Mouse (Mus musculus): Measurements from ENCODE around the gene Anxa6.

Anxa6 gene

GRCm38 (mm10) chr11:55033040-55033660, at the start of gene Anxa6:
Gene Anxa6 (minus strand): TSS chr11:55033445.
- peak; percentile 82 for DNase-seq (ENCODE audit: low spot score)

GRCm38 (mm10) chr11:55081206-55081605, 48.0 kb upstream of the Anxa6 start:
- no peak for DNase-seq (ENCODE audit: low spot score)

DNA sequence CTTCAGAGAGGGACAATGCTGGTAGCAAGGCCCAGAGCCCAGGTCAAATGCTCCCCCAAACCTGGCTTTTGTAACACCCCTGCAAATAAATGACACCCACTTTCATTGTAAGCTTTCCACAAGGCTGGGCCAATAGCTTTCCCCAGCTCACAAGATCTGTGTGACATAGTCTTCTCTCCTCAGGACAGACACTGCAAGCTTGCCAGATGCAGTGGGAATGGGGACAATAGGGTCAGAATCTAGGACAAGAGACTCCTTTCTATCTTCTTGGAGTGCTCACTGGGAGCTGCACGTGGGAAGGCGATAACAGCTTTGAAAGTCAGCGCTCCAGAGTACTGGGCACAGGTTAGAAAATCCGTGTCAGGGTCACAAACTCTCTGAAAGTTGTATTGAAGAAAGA, 45.9 kb upstream of the Anxa6 start:
- peak; percentile 46 for DNase-seq (ENCODE audit: low spot score)

- no peak for DNase-seq (ENCODE audit: low spot score)
Measured at GRCm38 (mm10) chr11:55078502-55078901, 45.3 kb upstream of the Anxa6 start.

GRCm38 (mm10) chr11:55077331-55078231, 44.3 kb upstream of the Anxa6 start, which contains the start of gene Ccdc69:
Gene Ccdc69 (minus strand): TSS chr11:55078131.
- peak; percentile 63 for DNase-seq (ENCODE audit: low spot score)

GRCm38 (mm10) chr11:55076234-55076633, 43.0 kb upstream of the Anxa6 start:
- DNase-seq (ENCODE audit: low spot score): no peak

DNA sequence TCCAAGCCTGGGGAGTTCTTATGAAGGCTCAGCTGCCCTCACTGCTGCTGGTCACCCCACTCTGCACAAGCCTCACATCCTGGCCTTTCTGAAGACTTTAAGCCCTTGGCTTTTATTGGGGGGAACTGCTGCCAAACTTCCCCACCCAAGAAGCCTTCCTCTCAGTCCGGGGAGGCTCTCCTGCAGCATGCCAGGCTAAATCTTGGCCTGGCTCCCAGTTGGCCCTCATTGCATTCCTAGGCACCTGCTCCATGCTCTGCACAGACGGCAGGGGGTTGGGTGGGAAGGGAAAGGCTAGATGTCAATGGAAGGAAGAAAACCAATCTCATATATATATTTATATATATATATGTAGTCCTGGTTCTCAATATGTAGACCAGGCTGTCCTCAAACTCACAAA, 42.4 kb upstream of the Anxa6 start:
- no peak for DNase-seq (ENCODE audit: low spot score)

DNA sequence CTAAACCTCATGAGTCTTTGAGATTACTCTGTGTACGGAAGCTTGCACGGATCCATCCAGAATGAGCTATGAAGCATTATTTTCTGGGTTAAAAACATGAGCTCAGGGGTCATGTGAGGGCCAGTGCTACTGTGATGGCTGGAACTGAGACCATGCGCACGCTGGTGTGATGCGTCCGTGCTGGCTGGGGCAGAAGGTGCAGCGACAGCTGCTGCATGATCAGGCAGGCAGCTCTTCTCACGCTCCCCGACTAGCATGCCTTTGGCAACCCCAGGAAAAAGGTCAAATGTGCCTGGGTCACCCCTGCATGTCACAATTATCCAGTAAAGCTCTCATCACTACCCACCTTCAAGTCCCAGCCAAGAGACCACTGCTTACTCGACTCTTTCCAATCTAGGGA, 39.9 kb upstream of the Anxa6 start:
- no peak for DNase-seq (ENCODE audit: low spot score)

DNA sequence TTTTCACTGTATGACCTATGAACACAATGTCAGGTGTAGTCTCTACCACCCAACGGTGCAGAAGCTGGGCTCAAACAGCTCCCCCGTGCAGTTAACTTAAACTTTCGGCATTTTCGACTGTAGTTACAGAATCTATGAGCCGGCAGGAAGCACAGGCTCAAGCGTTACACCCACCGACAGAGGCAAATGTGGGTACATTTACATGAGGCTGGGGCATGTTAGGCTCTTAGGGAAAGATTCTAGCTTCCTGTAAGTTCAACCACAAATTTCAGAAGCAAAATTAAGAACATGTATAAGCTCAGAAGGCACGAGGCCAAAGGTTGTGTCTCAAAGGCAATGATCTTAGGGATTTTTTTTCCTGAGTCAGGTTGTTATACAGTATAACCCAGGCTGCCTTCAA, 39.2 kb upstream of the Anxa6 start:
- DNase-seq (ENCODE audit: low spot score): no peak

DNA sequence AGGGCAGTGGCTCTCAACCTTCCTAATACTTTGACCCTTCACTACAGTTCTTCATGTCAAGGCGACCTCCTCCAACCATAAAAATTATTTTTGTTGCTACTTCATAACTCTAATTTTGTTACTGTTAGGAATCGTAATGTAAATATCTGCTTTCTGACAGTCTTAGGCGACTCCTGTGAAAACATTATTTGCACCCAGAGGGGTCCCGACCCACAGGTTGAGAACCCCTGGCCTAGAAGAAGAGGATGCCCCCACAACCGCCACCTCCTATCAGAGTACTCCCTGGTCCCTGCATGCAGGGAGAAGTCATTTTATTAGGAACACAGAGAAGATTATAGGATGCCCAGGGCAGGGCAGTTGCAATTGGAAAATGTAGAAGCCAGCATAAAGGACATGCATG, 38.1 kb upstream of the Anxa6 start:
- DNase-seq (ENCODE audit: low spot score): no peak

DNA sequence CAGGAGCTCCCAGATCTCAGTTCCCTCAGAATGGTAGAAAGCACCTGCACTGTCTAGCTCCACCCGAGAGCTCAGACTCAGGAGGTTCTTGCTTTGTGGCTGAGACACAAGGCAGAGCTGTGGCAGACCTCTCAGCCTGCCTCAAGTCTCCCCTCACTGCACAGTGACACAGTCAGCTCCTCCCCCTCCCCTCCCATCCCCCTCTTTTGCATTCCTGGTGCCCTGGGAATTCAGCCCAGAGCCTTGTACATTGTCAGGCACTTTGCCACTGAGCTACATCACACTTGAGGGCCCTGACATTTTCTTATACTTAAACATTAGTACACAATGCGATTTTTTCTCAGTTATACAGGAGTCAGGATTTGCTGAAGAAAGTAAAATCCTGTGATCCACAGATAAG, 35.8 kb upstream of the Anxa6 start:
- peak; percentile 58 for DNase-seq (ENCODE audit: low spot score)

GRCm38 (mm10) chr11:55066921-55067320, 33.7 kb upstream of the Anxa6 start:
- DNase-seq (ENCODE audit: low spot score): no peak

- no peak for DNase-seq (ENCODE audit: low spot score)
Measured at GRCm38 (mm10) chr11:55062856-55063255, 29.6 kb upstream of the Anxa6 start.

DNA sequence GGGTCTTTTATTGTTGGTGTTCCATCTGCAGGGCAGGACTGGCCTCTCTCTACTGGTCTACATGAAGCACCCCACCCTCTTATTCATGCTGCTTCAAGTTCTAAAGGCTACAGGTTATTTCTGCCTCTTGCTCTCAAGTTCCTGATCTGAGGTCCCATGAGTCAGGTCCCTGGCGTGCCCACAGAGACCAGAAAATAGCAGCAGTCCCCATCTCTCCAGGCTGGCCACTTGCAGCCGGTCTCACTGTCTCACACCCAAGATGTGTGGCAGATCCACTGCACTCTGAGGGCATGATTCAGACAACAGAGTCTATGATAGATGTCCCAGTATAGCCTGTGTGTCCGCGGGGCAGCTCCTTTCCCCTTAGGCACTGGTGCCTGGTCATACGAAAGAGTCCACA, 27.6 kb upstream of the Anxa6 start:
- no peak for DNase-seq (ENCODE audit: low spot score)

DNA sequence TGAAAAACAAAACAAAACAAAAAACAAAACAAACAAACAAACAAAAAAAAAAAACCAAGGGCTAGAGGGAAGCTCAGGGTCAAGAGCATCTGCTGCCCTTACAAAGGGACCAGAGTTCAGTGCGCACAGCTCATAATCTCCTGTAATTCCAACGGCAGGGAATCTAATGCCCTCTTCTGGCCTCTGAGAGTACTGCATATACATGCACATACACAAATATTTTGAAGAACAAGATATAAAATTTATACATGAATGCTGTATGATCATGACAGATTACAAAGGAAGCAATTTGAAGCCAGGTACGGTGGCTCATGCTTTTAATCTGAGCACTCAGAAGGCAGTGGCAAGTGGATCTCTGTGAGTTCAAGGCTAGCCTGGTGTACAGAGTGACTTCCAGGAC, 24.3 kb upstream of the Anxa6 start:
- DNase-seq (ENCODE audit: low spot score): peak; percentile 44

DNA sequence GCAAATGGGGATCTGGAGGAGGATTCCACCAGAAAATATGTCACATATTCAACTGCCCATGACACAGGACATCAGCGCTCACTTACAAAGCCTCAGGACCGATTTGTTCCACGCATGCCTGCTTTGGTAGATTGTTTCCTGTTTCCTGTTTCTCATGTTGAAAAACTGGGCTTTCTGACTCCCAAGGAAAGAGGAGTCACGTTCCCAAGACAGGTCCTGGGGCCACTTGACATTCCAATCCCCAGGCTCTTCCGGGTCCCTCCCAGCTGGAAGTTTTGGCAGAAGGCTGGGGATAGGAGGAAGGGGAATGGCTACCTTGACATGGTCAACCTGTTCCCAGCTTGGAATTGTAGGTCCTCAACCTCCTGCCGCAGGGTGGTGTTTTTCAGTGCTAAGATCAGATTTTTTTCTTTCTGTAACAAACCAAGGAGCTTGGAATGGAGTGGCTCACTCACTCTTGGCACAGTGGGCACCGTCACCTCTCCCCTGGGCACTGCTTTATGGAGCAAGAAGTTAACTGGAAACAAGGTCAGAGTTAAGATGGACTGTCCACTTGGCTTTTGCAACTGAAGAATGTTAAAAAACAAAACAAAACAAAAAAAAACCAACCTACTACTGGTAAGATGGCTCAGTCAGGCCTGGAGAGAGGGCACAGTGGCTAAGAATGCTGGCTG, 17.7 kb upstream of the Anxa6 start:
- peak; percentile 95 for DNase-seq (ENCODE audit: low spot score)

DNA sequence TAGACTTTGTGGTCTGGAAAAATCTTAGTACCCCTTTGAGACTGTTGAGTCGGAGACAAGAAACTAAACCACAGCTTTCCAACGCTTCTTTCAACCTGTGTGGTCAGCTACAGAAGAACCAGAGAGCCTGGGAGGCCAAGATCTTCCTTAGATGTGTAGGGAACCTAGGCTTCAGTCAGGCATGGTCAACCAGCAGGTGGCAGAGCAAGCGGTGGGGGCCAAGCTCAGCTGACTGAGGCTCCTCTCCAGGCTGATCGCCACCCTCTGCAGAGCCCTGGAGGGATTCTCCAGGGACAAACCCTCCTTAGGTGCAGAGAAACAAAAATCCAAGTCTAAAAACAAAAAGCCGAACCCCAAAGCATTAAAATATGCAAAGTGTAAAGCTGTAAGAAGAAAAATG, 13.4 kb upstream of the Anxa6 start:
- no peak for DNase-seq (ENCODE audit: low spot score)

DNA sequence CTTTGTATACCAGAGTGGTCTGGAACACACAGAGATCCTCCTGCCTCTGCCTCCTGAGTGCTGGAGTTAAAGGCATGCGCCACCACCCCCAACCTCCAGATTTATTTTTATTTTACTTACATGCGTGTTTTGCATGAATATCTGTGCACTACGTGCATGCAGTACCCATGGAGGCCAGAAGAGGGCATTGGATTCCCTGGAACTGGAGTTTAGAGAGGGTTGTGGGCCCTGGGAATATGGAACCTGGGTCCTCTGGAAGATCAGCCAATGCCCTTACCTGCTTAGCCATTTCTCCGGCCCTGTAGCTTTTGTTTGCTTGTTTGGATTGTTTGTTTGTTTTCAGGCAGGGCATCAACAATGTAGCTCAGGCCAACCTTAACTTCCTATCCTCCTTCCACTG, 8.1 kb upstream of the Anxa6 start:
- no peak for DNase-seq (ENCODE audit: low spot score)

DNA sequence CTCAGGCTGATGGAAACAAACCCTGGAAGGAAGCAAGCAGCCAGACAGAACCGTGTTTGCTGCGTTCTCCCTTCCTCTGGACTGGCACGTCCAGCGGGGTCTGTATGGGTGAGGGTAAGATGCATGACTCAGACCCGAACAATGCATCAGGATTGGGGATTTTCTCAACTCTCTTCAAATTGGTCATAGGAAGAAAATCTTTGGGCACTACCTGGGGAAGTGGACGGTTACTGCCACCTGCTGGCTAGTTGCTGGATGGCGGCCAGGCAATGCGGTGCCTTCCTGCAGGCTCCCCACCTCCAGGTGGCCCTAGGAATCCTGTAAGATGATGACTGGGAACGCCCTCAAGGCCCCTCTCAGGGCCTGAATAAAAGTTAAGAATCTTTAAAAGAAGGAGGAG, 6.3 kb upstream of the Anxa6 start:
- peak; percentile 82 for DNase-seq (ENCODE audit: low spot score)

GRCm38 (mm10) chr11:55036601-55037000, 3.4 kb upstream of the Anxa6 start:
- no peak for DNase-seq (ENCODE audit: low spot score)

GRCm38 (mm10) chr11:55032286-55032685, 959 bp downstream of the Anxa6 start:
- DNase-seq (ENCODE audit: low spot score): no peak

DNA sequence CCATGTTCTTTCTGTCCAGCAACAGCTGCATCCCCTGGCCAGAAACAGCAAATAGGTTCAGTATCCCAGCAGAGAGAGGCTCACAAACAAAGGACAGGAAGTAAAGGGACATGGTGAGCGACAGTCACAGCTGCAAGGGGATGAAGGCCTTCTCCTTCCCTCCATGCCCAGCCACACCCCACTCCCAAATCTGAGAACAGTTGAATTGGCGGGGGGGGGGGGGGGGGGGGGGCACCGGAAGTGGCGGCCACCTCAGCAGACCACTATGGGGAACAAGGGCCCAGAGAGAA, 1.3 kb downstream of the Anxa6 start:
- no peak for DNase-seq (ENCODE audit: low spot score)

All from adipocyte (in vitro differentiated cells).